Mouse (Mus musculus): Measurements from ENCODE around the gene Bean1.
A peak's percentile ranks its signal among the peaks of the same experiment; 100 is the strongest.
"Not testable (repeated sequence)": the region's sequence is repeated elsewhere in the genome, so short reads cannot be mapped to it uniquely, and the experiment has no call there.

Gene Bean1

GRCm38 (mm10) chr8:104242038-104242644 is 71.9 kb downstream of the Bean1 start:
- no peak for DNase-seq (ENCODE audit: low spot score)

GRCm38 (mm10) chr8:104246621-104247020 is 76.4 kb downstream of the Bean1 start:
- no peak for DNase-seq (ENCODE audit: low spot score)

GRCm38 (mm10) chr8:104247054-104247907 is 77.0 kb downstream of the Bean1 start:
- no peak for DNase-seq (ENCODE audit: low spot score)

GRCm38 (mm10) chr8:104247908-104248275 is 77.7 kb downstream of the Bean1 start:
- DNase-seq (ENCODE audit: low spot score), result peak; percentile 16

- DNase-seq (ENCODE audit: low spot score), result peak; percentile 77
These were observed 78.0 kb downstream of the Bean1 start, which contains the start of gene Tk2 for GRCm38 (mm10) chr8:104248276-104248675. Gene Tk2, minus strand, starts transcription at chr8:104248558.

- DNase-seq (ENCODE audit: low spot score), result no peak
These were observed 79.3 kb downstream of the Bean1 start for GRCm38 (mm10) chr8:104249442-104249996.

GRCm38 (mm10) chr8:104250439-104251367 is 80.5 kb downstream of the Bean1 start, which contains the start of gene Cklf:
Gene Cklf, plus strand, starts transcription at chr8:104250861.
- DNase-seq (ENCODE audit: low spot score), result peak; percentile 89

- DNase-seq (ENCODE audit: low spot score), result no peak
These were observed 81.2 kb downstream of the Bean1 start for GRCm38 (mm10) chr8:104251461-104251860.

- peak; percentile 45 for DNase-seq (ENCODE audit: low spot score)
These were observed 82.8 kb downstream of the Bean1 start for GRCm38 (mm10) chr8:104253016-104253415.

GRCm38 (mm10) chr8:104261802-104262201 is 91.6 kb downstream of the Bean1 start:
- DNase-seq (ENCODE audit: low spot score), result not testable (repeated sequence)

GRCm38 (mm10) chr8:104264271-104264935 is 94.2 kb downstream of the Bean1 start:
- not testable (repeated sequence) for DNase-seq (ENCODE audit: low spot score)

- DNase-seq (ENCODE audit: low spot score), result no peak
These were observed 98.1 kb downstream of the Bean1 start for GRCm38 (mm10) chr8:104268368-104268767.

Data from c-Kit-positive CD71-positive TER-119-positive erythroid progenitor cells, embryonic 14.5 days (primary cell).